Mouse (Mus musculus) forebrain, postnatal 0 days (tissue): Measurements from ENCODE around the gene Utp15. TPM values are rescaled to one million over a fixed set of nuclear protein-coding genes. Genes with fewer than 3 reads are reported as not detected.

Experiments used
- ATAC-seq: fragments of 200-750 bp; cut with Nextera tagmentation; 2 replicates; pipeline ENCODE4 v1.8.0; 2017; ENCODE audit warnings: mild to moderate bottlenecking, moderate library complexity
- DNase-seq: peaks from one replicate; pipeline ENCODE4 v3.0.0-alpha.2; 2015
- H3K27ac ChIP-seq: fragments of 300-500 bp; sonication (generic); 2 replicates; pipeline ENCODE4 v1.5.1; 2014; ENCODE audit warnings: low read depth, mild to moderate bottlenecking, antibody characterized with exemption, low read length, moderate library complexity, mixed read lengths
- H3K27me3 ChIP-seq: fragments of 300-500 bp; sonication (generic); 2 replicates; pipeline ENCODE4 v1.6.1; 2014; ENCODE audit warnings: mild to moderate bottlenecking, low read length, mixed read lengths; ENCODE audit not compliant: insufficient read depth
- H3K36me3 ChIP-seq: fragments of 300-500 bp; sonication (generic); 2 replicates; pipeline ENCODE4 v1.6.1; 2014; ENCODE audit warnings: mild to moderate bottlenecking, moderate library complexity; ENCODE audit not compliant: insufficient read depth
- H3K4me1 ChIP-seq: fragments of 300-500 bp; sonication (generic); 2 replicates; pipeline ENCODE4 v1.6.1; 2014; ENCODE audit warnings: antibody characterized with exemption; ENCODE audit not compliant: insufficient read depth
- H3K4me2 ChIP-seq: fragments of 300-500 bp; sonication (generic); 2 replicates; pipeline ENCODE4 v1.6.1; 2014; ENCODE audit warnings: low read depth, mild to moderate bottlenecking, moderate library complexity
- H3K4me3 ChIP-seq: fragments of 300-500 bp; sonication (generic); 2 replicates; pipeline ENCODE4 v1.5.1; 2014; ENCODE audit warnings: low read depth, low read length, mixed read lengths
- H3K9ac ChIP-seq: fragments of 300-500 bp; sonication (generic); 2 replicates; pipeline ENCODE4 v1.6.1; 2014; ENCODE audit warnings: mild to moderate bottlenecking
- H3K9me3 ChIP-seq: fragments of 300-500 bp; sonication (generic); 2 replicates; pipeline ENCODE4 v1.6.1; 2016; ENCODE audit warnings: low read length
- CTCF ChIP-seq: sonication (generic); IDR thresholded peaks from 2 replicates; pipeline ENCODE4 v1.5.1; 2016; ENCODE audit warnings: antibody characterized with exemption, control low read depth, low read depth
- WGBS: fragments of 180-500 bp; shearing (Covaris S2); extraction: QIAGEN DNeasy Blood & Tissue Kit; methylation state at CpG from one replicate; pipeline ENCODE4 v1.1.7; 2014; 5-methylcytosine and 5-hydroxymethylcytosine counted together
- polyA plus RNA-seq: library from polyadenylated mRNA; unstranded; fragments of >200 nt; fragmentation: Nextera tagmentation; extraction: Ambion mirVana; gene quantifications from 2 replicates; pipeline ENCODE4 v1.2.1, GENCODE M21; 2015
- total RNA-seq: library from RNA; depleted of rRNA; stranded (reverse); fragments of >200 nt; gene quantifications from 2 replicates; pipeline ENCODE4 v1.2.3, GENCODE M21; 2014

Gene Utp15
- total and polyA plus RNA-seq, 2 experiments from 2014 or later, result 22.0 to 33.5 TPM

GRCm38 (mm10) chr13:98277501-98277900 lies 14.7 kb upstream of the Utp15 start:
- Histone ChIP-seq H3K4me1 (no peaks in the 10 kb centered on the region), H3K27me3 (no peaks in the 10 kb centered on the region), H3K4me2 (no peak overlapping the region), H3K27ac (no peak overlapping the region), H3K9ac (no peak overlapping the region), H3K9me3 (no peaks in the 10 kb centered on the region), H3K4me3 (no peak overlapping the region), H3K36me3 (peaks cover 28% of the 10 kb centered on the region)
- 89% methylated on average over 2 of the region's 2 CpGs for WGBS
- ATAC-seq (no peak), DNase-seq (no peak)
- no peak for TF ChIP-seq CTCF

- 90% methylated on average over 7 of the region's 7 CpGs for WGBS
- no peak overlapping the region for H3K4me3 ChIP-seq
- H3K4me2 ChIP-seq, result no peak overlapping the region
- H3K9me3 ChIP-seq, result no peaks in the 10 kb centered on the region
- H3K9ac ChIP-seq, result no peak overlapping the region
- no peaks in the 10 kb centered on the region for H3K27me3 ChIP-seq
- ATAC-seq, result no peak
- no peak overlapping the region for H3K27ac ChIP-seq
- DNase-seq, result no peak
- H3K36me3 ChIP-seq, result peaks cover 39% of the 10 kb centered on the region
- no peak for TF ChIP-seq CTCF
- no peaks in the 10 kb centered on the region for H3K4me1 ChIP-seq
Measured at GRCm38 (mm10) chr13:98276253-98276652, 13.4 kb upstream of the Utp15 start.

- Histone ChIP-seq H3K9me3 (no peaks in the 10 kb centered on the region), H3K27me3 (no peaks in the 10 kb centered on the region), H3K27ac (no peak overlapping the region), H3K9ac (no peak overlapping the region), H3K4me3 (no peak overlapping the region), H3K4me2 (no peak overlapping the region), H3K36me3 (peaks cover 43% of the 10 kb centered on the region), H3K4me1 (no peaks in the 10 kb centered on the region)
- no peak for DNase-seq
- WGBS, result 87% methylated on average over 4 of the region's 4 CpGs
- no peak for TF ChIP-seq CTCF
- no peak for ATAC-seq
Measured at GRCm38 (mm10) chr13:98275646-98276045, 12.8 kb upstream of the Utp15 start.

GRCm38 (mm10) chr13:98274023-98274422 lies 11.2 kb upstream of the Utp15 start:
- Histone ChIP-seq H3K4me1 (no peaks in the 10 kb centered on the region), H3K9me3 (no peaks in the 10 kb centered on the region), H3K36me3 (peaks cover 50% of the 10 kb centered on the region), H3K9ac (no peak overlapping the region), H3K27me3 (no peaks in the 10 kb centered on the region), H3K4me3 (no peak overlapping the region), H3K27ac (no peak overlapping the region), H3K4me2 (no peak overlapping the region)
- ATAC-seq (no peak), DNase-seq (no peak)
- TF ChIP-seq CTCF, result no peak
- WGBS, result 95% methylated on average over 9 of the region's 9 CpGs

- DNase-seq, result no peak
- Histone ChIP-seq H3K9me3 (no peaks in the 10 kb centered on the region), H3K27ac (no peak overlapping the region)
Measured at GRCm38 (mm10) chr13:98264111-98264510, 1.3 kb upstream of the Utp15 start.

GRCm38 (mm10) chr13:98263458-98263987 lies 682 bp upstream of the Utp15 start:
- WGBS, result 1% methylated on average over 16 of the region's 16 CpGs
- Histone ChIP-seq H3K27me3 (no peaks in the 10 kb centered on the region), H3K27ac (peak overlapping the region; percentile 94), H3K9me3 (no peaks in the 10 kb centered on the region), H3K9ac (peak overlapping the region; percentile 91), H3K36me3 (peaks cover 11% of the 10 kb centered on the region), H3K4me2 (peak overlapping the region; percentile 53), H3K4me1 (peaks cover 18% of the 10 kb centered on the region), H3K4me3 (peak overlapping the region; percentile 74)
- ATAC-seq, result peak; percentile 40
- no peak; the same call in 1 of the 2 replicates for TF ChIP-seq CTCF
- DNase-seq, result no peak

More at GRCm38 (mm10) chr13:98264111-98264510, 1.3 kb upstream of the Utp15 start:
- peaks cover 15% of the 10 kb centered on the region for H3K36me3 ChIP-seq
- no peaks in the 10 kb centered on the region for H3K27me3 ChIP-seq
- peak overlapping the region; percentile 91; the same call in 1 of the 2 replicates for H3K9ac ChIP-seq
- ATAC-seq, result no peak
- WGBS, result 22% methylated on average over 5 of the region's 5 CpGs
- no peak for TF ChIP-seq CTCF
- H3K4me3 ChIP-seq, result peak overlapping the region; percentile 74
- peak overlapping the region; percentile 53 for H3K4me2 ChIP-seq
- H3K4me1 ChIP-seq, result peaks cover 18% of the 10 kb centered on the region

GRCm38 (mm10) chr13:98254921-98255320 lies 7.9 kb downstream of the Utp15 start:
- Histone ChIP-seq H3K9me3 (no peaks in the 10 kb centered on the region), H3K4me1 (no peaks in the 10 kb centered on the region), H3K4me2 (no peak overlapping the region), H3K27me3 (no peaks in the 10 kb centered on the region), H3K9ac (no peak overlapping the region), H3K4me3 (no peak overlapping the region), H3K36me3 (peaks cover 70% of the 10 kb centered on the region), H3K27ac (no peak overlapping the region)
- peak; percentile 53 for TF ChIP-seq CTCF
- DNase-seq (peak; percentile 30), ATAC-seq (peak; percentile 86)
- 68% methylated on average over 9 of the region's 9 CpGs for WGBS
